Mouse (Mus musculus) thymus, adult 2 months (tissue): ENCODE measurements around the gene Gna15.

ENCODE experiments used
- CTCF ChIP-seq: fragments of 200-500 bp; IDR thresholded peaks from 2 replicates; pipeline ENCODE4 v1.5.1; 2012; ENCODE audit warnings: mild to moderate bottlenecking, control low read depth, low read length, moderate library complexity, borderline replicate concordance; ENCODE audit not compliant: control insufficient read depth, poor library complexity, insufficient read depth; ENCODE audit errors: extremely low read depth
- POLR2A ChIP-seq: fragments of 200-500 bp; IDR thresholded peaks from 2 replicates; pipeline ENCODE4 v1.6.1; 2012; ENCODE audit warnings: mild to moderate bottlenecking, low read length, control low read depth, moderate library complexity; ENCODE audit not compliant: control insufficient read depth, poor library complexity, insufficient read depth; ENCODE audit errors: extremely low read depth

- no peak for TF ChIP-seq POLR2A
- TF ChIP-seq CTCF, result no peak
Measured at GRCm38 (mm10) chr10:81498316-81499249, 25.4 kb downstream of the Gna15 start.
